Mouse (Mus musculus) ES-Bruce4 (cell line): ENCODE data around the gene Rora. TPM values are rescaled to one million over a fixed set of nuclear protein-coding genes. Genes with fewer than 3 reads are reported as not detected.

ENCODE experiments used
- H3K27ac ChIP-seq: 2 replicates; pipeline ENCODE4 v1.5.1; 2012; ENCODE audit warnings: low read length, inconsistent platforms; ENCODE audit not compliant: insufficient read depth
- H3K27me3 ChIP-seq: 2 replicates; pipeline ENCODE4 v1.6.1; 2012; ENCODE audit warnings: mild to moderate bottlenecking, low read length, inconsistent platforms; ENCODE audit not compliant: control insufficient read depth, poor library complexity, insufficient read depth, severe bottlenecking
- H3K36me3 ChIP-seq: 2 replicates; pipeline ENCODE4 v1.6.1; 2012; ENCODE audit warnings: inconsistent platforms, mild to moderate bottlenecking, low read length, moderate library complexity; ENCODE audit not compliant: control insufficient read depth, poor library complexity, insufficient read depth, severe bottlenecking
- H3K4me1 ChIP-seq: one replicate; pipeline ENCODE4 v1.8.1; 2011; ENCODE audit warnings: low read length; ENCODE audit not compliant: control insufficient read depth, insufficient read depth
- H3K4me3 ChIP-seq: 2 replicates; pipeline ENCODE4 v1.5.1; 2011; ENCODE audit warnings: low read depth, mild to moderate bottlenecking, low read length
- H3K9ac ChIP-seq: 2 replicates; pipeline ENCODE4 v1.6.1; 2012; ENCODE audit warnings: low read depth, mild to moderate bottlenecking, inconsistent platforms; ENCODE audit not compliant: poor library complexity, severe bottlenecking
- H3K9me3 ChIP-seq: replicated peaks from 2 replicates; pipeline ENCODE4 v1.6.1; 2012; ENCODE audit warnings: mild to moderate bottlenecking, low read length, inconsistent platforms; ENCODE audit not compliant: control insufficient read depth, poor library complexity, insufficient read depth, severe bottlenecking
- CTCF ChIP-seq: IDR thresholded peaks from one replicate; pipeline ENCODE4 v1.8.1; 2011; ENCODE audit warnings: low read depth, low read length
- EP300 ChIP-seq: IDR thresholded peaks from 2 replicates; pipeline ENCODE4 v1.6.1; 2011; ENCODE audit warnings: low read depth, low read length; ENCODE audit not compliant: insufficient read depth
- POLR2A ChIP-seq: IDR thresholded peaks from one replicate; pipeline ENCODE4 v1.8.1; 2011; ENCODE audit warnings: low read length; ENCODE audit not compliant: insufficient read depth
- polyA plus RNA-seq: library from polyadenylated mRNA; stranded (reverse); fragments of >200 nt; gene quantifications from 2 replicates; pipeline ENCODE4 v1.2.4, GENCODE M21; 2011; ENCODE audit warnings: low read depth; ENCODE audit not compliant: missing spikeins, insufficient read depth, insufficient read length

Rora gene
- polyA plus RNA-seq, 1 experiment, result 3.6 TPM

DNA sequence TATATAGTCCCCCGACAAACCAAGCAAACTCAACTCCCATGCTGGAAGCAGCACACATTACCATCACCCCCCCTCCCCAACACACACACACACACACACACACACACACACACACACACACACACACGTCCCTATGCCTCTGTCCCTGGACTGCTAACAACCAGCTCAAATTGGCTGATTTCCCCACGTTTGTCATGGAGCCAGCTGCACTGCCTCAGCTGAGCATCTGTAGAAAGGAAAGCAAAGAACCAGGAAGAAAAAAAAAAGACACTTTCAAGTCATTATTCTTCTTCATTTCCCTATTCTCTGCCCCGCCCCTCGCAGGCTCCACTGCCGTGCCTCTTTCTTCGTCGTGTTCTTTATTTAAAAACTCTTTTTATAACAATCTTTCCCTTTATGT lies 235.1 kb downstream of the Rora start:
- Histone ChIP-seq H3K4me1 (no peaks in the 10 kb centered on the region), H3K27ac (no peak overlapping the region), H3K9ac (no peak overlapping the region), H3K9me3 (no peaks in the 10 kb centered on the region), H3K4me3 (no peak overlapping the region), H3K36me3 (no peaks in the 10 kb centered on the region), H3K27me3 (no peaks in the 10 kb centered on the region)
- no peak for TF ChIP-seq CTCF
- no peak for TF ChIP-seq POLR2A
- TF ChIP-seq EP300, result no peak

GRCm38 (mm10) chr9:68891431-68891830 lies 237.8 kb downstream of the Rora start:
- Histone ChIP-seq H3K36me3 (no peaks in the 10 kb centered on the region), H3K27ac (no peak overlapping the region), H3K27me3 (no peaks in the 10 kb centered on the region), H3K9me3 (no peaks in the 10 kb centered on the region), H3K4me3 (no peak overlapping the region), H3K9ac (no peak overlapping the region), H3K4me1 (no peaks in the 10 kb centered on the region)
- no peak for TF ChIP-seq CTCF

DNA sequence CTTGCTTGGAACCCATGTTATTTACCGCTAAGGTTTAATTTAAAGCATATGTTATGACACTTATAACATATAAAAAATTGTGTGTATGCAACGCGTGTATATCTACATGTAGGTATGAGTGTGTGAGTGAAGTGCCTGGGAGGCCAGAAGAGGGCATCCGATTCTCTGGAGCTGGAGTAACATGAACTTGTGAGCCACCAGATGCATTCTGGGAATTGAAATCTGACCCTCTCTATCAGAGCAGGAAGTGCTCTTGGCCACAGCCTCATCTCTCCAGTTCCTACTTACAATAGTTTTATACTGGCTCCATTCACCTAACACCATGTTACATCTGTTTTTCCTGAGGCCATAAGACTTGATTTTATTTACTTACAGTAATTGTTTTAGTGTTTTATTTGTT lies 238.8 kb downstream of the Rora start:
- Histone ChIP-seq H3K4me3 (no peak overlapping the region), H3K9ac (no peak overlapping the region), H3K27me3 (no peaks in the 10 kb centered on the region), H3K9me3 (no peaks in the 10 kb centered on the region), H3K36me3 (no peaks in the 10 kb centered on the region), H3K27ac (no peak overlapping the region), H3K4me1 (no peaks in the 10 kb centered on the region)
- TF ChIP-seq POLR2A (no peak), EP300 (no peak), CTCF (no peak)

DNA sequence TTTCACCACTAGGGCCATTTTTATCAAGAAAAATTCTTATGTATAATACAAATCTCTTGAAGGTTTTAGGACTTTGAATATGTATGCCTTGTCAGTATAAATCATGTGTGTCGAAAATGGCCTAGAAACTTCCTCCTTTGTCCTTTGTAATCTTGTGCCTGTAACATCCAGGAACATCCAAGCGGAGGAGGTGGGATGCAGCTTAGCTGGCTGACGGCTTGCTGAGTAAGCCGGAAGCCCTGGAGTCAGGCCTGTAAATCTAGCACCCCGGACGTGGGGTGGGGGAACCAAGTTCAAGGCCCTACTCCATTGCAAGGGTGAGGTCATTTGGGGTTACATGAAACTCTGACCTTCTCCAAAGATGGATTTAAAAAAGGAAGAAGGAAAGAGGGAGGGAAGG lies 239.3 kb downstream of the Rora start:
- H3K9ac ChIP-seq, result no peak overlapping the region

DNA sequence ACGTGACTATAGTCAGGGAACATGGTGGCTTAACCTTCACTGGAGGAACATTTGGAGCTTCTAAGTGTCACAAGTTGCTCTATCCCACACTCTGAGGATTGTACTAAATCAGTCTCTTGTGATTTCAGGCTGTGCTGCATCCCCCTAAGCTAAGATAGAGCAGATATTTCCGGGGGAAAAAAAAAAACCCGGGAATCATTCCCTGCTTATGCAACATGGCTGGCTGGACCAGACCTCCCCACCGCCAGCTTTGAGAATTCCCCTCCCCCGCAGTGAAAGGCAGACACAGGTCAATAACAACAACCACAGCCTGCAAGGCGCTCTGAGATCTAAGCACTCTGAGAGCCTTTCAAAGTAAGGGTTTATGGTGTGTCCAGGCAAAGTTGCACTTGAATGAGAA lies 244.7 kb downstream of the Rora start:
- TF ChIP-seq CTCF (no peak), EP300 (no peak), POLR2A (no peak)
- H3K36me3 ChIP-seq, result no peaks in the 10 kb centered on the region
- no peak overlapping the region for H3K27ac ChIP-seq
- H3K4me3 ChIP-seq, result no peak overlapping the region
- no peak overlapping the region for H3K9ac ChIP-seq
- H3K9me3 ChIP-seq, result no peaks in the 10 kb centered on the region
- H3K4me1 ChIP-seq, result no peaks in the 10 kb centered on the region
- no peaks in the 10 kb centered on the region for H3K27me3 ChIP-seq

More for the DNA sequence above, 239.3 kb downstream of the Rora start:
- Histone ChIP-seq H3K36me3 (no peaks in the 10 kb centered on the region), H3K4me1 (no peaks in the 10 kb centered on the region), H3K9me3 (no peaks in the 10 kb centered on the region), H3K4me3 (no peak overlapping the region), H3K27ac (no peak overlapping the region), H3K27me3 (no peaks in the 10 kb centered on the region)
- TF ChIP-seq EP300, result no peak
- TF ChIP-seq POLR2A, result no peak
- TF ChIP-seq CTCF, result no peak

- TF ChIP-seq POLR2A (no peak), CTCF (peak; percentile 9), EP300 (no peak)
- Histone ChIP-seq H3K27ac (no peak overlapping the region), H3K4me1 (no peaks in the 10 kb centered on the region), H3K36me3 (no peaks in the 10 kb centered on the region), H3K9me3 (no peaks in the 10 kb centered on the region), H3K9ac (no peak overlapping the region), H3K4me3 (no peak overlapping the region), H3K27me3 (no peaks in the 10 kb centered on the region)
These were observed 246.1 kb downstream of the Rora start for GRCm38 (mm10) chr9:68899525-68900222.
